Mouse (Mus musculus) brain, embryonic 18.5 days (tissue): ENCODE data around the gene Etv1.
"Not testable (repeated sequence)": the region's sequence is repeated elsewhere in the genome, so short reads cannot be mapped to it uniquely, and the experiment has no call there.

Experiments used
- DNase-seq: peaks from one replicate; pipeline ENCODE4 v3.0.0-alpha.2; 2012; ENCODE audit warnings: low read depth, low spot score

Gene Etv1

DNA sequence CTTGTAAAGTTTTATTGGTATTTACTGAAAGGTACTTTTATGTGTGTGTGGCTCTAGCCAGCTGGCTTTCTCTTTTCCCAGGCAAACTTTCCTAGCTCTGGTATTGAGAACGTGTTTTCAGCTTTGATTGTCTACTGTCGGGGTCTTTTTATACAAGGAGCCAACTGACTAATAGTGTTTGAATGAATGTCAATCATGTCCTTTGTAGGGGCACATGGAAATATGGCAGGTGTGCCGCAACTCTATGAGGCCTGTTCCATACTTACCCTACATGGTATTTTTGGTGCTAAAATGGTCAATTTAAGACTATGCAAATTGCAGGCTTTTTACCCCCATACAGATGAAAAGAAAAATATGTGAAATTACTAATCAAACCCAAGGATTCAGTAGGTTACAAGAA lies 37.1 kb downstream of the Etv1 start:
- DNase-seq, result no peak

DNA sequence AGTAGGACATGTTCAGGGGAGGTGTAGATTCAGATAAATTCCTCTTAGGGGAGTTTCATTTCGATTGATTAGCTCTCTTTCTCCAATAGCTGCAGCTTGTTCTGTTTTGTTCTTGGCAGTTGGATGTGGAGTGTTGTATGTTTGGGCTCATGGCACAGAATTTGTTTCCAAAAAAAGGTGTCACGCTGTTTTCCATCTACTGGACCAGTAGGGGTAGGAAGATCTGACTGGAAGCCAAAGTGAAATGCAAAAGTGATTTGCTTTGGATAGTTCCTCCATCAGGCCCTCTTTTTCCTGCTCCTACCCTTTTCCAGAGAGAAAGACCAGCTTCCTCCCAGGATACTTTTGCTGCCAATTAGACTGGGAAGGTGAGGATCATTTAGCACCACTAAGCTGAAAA lies 39.1 kb downstream of the Etv1 start:
- no peak for DNase-seq

DNA sequence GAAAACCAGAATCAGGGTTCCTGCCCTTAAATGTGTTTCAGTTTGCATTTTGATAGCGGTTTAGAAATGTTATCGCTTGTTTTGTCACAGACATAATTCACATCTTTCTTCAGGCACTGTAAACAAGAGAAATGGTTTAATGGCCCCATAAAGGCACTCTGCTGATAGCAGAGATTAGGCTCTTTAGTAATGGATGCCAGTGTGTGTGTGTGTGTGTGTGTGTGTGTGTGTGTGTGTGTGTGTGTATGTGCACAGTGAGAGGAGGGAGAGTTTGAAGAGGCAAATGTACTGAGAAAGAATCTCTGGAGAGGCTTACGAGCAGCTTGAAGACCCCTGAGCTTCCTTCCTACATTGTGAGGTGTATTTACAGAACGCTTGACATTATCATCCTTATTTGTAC lies 41.5 kb downstream of the Etv1 start:
- no peak for DNase-seq

DNA sequence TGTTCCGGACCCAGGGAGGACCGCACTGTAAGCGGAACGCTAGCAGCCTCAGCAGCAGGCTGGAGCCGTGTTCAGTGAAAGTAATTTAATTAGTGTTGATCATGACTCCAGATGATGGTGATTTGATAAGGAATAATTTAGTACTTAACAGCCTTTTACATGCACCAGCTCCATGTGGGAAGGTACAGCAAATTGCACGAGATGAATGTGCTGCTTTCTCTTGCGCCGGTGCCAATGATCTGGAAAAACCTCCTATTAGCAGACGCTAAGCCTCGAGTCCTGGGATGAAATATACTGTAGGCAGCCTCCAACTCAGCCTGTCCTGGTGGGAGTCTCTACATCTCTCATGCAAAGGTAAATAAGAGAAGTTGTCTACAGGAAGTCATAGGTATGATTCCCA lies 45.2 kb downstream of the Etv1 start:
- DNase-seq, result no peak

DNA sequence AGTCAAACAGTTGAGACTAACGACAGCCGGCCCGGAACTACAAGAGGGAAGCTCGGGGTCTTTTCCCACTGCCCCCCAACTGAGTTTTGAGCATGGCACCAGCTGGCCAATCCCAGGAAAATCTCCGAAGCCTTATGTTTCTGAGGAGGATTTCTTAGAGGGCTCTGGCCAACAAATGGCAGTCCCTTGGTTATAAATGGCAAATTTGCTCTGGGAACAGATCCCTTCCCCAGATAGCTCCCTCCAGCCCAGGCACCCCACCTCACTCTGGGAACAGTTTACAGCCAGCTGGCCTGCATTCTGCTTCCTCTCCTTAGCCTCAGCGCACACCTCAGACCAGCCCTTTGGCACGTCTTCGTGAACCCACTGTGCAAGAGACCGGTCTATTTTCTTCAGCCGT lies 53.8 kb downstream of the Etv1 start:
- no peak for DNase-seq

DNA sequence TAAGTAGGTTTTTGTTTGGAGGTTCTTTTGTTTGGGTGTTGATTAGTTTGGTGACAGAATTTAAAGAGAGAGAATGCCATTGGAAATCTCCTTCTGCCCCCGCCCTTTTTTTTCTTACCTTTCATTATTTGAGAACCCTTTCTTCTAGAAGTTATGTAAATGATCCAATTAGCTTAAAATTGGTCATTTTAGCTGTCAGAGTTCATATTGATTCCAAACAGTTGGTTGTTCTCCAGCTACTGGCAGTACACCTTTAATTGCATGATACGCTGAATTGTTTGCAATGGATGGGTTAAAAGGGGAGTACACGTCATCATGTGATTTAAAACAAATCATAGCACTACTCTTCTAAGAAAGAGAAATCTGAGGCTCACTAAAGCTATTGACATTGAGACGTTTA lies 55.4 kb downstream of the Etv1 start:
- no peak for DNase-seq

DNA sequence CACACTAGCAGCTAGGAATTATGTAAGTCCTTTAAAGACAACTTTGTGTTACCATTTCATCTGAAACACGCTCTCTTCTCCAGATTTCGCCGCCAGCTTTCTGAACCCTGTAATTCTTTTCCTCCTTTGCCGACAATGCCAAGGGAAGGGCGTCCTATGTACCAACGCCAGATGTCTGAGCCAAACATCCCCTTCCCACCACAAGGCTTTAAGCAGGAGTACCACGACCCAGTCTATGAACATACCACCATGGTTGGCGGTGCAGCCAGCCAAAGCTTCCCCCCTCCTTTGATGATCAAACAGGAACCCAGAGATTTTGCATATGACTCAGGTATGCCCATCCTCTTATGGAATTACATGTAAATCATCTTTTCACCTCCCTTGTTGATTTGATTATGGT lies 55.8 kb downstream of the Etv1 start:
- not testable (repeated sequence) for DNase-seq

DNA sequence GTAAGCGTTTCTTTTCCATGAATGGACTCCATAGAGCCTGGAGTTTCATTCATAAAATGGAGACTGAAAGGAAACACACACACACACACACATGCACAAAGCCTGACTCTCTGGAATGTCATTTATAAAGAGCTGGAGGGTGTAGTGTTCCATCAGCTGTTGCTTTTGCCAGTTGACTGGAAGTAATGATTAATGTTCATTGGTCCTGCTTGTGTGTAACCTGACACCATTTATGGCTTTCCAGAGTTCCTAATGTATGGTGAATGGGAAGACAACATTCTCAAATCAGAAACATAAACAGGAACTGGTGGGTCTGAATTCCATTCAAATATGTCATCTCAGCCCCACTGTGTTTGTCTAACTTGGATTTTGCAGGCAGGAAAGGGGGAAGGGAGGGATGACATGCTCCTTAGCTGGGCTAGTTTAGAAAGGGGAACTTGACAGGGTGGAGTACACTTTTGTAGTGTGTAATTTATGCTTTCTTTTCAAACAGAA lies 64.7 kb downstream of the Etv1 start:
- DNase-seq, result no peak

DNA sequence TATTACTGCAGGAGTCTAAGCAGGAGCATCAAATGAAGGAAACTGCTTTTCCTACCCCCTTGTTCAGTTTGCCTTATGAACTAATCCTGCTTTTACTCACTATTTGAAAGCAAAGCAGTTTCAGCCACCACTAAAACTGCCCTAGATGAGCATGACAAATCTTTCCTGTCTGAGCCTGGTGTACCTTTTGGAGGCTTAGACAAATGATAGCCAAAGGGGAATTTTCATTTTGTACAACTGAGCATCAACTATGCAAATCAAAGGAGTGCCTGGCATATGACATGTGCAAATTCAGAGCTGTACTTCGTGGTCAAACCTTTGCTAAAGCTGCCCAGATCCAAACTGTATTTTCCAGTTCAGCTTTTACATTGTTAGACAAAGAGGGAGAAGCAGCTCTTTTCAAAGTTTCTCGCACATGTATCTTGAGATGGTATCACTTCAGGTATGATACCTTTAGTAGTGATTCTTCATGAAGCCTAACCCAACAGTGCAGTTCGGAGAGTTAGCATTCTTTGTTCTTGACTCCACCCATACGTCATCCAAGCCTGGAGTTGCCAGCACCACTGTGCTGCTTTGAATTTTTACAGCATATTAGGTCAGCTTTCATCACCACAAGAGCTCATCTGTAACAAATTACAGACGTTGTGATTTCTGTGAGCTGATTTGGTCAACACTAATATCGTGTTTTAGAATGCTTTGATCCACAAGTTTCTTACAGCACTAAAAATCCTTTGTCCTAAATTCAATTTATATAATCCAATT lies 68.5 kb downstream of the Etv1 start:
- DNase-seq, result no peak

DNA sequence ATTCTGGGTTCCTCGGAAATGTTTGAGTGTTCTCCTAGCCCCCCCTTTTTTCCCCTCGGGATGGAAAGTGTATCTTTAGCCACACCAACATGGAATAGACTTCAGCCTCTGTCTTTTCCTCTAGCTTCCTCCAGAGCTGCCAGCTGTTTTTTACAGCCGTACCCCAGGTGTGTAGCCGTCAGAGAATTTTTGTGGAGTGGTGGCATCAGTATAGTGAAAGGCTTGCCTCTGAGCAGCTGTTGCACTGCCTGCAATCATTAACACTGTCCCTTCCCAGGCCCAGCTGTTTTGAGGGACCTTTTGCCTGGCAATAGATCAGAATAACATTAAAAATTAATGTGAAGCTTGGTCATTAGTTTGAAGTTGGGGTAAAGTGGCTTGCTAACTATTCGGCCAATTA lies 70.8 kb downstream of the Etv1 start:
- no peak for DNase-seq

DNA sequence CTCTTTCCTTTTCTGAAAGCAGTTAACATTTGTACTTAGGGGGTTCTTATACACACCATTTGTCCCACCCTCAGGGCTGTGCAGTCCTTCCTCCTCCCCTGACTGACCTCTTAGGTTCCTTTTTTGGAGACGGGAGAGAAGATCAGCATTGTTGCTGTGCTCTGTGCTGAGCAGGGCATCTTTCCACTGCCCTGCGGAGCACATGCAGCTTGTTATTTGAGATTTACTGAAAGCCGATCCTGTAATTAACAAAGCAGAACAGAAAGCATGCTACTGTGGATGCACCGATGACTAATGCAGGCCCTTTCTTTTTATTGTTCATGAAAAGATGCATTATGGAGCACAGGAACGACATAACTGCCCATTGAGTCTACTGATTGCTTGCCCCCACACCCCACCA lies 75.1 kb downstream of the Etv1 start:
- DNase-seq, result no peak

DNA sequence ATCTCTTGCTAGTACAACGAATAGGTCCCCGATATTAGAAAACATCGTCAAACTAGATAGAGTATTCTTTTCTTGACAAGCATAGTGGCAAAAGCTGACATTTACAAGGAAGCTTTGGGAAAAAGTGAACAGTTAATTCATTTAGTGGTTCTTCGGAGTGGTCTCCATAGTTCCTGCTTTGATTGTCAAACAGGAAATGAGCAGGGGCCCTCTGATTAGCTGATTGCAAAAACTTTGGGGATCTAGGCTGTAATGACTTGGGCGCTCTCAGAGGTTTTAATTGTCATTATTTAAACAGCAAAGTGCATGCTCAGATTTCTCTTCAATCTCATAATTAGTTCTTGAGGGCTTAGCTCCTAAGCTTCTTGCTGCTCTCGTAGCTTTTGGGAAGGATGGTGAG lies 75.6 kb downstream of the Etv1 start:
- no peak for DNase-seq

DNA sequence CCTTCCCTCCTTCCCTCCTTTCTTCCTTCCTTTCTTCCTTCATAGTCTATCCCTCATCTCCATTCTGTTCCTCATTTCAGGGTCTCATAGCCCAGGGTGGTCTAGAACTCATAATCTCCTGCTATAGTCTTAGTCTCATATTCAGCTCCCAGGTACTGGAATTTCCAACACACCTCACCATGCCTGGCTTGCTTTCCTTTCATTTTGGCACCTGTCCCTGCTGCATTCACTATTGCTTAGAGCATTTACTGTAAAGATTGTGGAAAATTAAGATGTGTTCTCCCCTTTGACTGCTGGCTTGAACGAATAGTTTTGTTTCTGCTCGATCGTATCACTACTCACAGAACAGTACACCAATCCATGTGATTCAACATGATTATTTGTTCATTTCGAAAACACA lies 80.5 kb downstream of the Etv1 start:
- DNase-seq, result no peak

DNA sequence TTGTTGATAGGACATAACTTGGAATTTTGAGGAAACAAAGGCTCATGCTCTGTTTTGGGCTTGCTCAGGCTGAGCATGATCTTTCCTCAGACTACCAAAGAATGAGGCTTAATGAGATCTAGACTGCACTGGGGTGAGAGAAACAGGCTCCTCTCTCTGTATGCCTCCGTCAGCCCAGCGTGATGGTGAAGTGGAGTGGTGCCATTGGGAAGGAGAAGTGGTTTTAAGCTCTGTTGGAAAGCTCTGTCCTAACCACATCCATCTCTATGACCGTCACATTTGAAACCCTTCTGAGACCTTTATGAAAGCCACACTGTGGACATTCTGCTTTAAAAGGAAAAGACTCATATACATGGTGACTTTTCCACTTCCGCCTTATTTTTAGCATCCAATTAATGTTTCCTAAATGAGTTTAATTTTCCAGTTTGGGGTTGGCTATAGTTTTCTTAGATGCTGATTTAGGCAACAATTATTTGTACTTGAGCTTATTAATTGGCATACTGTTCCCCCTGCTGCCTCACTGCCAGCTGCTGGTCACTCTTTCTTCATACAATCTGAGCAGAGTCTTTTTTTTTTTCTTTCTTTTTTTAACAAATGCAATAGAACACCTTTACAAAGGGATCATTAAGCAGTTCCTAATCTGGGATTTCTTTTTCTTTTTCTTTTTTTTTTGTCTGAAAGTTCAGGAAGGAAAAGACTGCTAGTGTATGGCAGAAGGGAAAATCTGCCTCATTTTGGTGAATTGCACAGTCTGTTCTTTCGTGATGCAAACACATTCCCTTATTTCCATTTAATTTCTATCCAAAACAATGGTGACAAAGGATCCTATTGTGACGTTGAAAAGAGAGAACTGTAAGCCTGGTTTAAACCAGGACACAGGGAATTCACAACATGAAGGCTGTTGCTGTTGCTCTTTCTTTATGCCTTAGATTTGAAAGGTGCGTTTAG lies 81.3 kb downstream of the Etv1 start:
- DNase-seq, result no peak

DNA sequence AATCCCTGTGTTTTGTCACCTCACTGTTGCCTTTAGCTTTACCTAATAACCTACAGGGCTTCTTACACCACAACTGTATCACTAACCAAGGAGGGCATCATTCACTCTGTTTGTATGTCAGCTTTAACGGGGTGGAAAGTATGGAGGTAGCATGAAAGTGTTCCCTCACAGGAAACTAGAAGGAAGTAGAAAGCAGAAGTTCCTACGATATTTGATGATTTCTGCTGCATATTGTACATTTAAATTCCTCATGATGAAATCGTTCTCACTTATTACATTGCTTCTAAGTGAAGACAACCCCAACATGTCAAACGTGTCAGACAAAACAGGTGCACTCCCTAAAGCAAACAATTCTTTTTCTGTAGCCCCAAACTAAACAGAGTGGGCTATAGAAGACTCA lies 84.2 kb downstream of the Etv1 start:
- no peak for DNase-seq

DNA sequence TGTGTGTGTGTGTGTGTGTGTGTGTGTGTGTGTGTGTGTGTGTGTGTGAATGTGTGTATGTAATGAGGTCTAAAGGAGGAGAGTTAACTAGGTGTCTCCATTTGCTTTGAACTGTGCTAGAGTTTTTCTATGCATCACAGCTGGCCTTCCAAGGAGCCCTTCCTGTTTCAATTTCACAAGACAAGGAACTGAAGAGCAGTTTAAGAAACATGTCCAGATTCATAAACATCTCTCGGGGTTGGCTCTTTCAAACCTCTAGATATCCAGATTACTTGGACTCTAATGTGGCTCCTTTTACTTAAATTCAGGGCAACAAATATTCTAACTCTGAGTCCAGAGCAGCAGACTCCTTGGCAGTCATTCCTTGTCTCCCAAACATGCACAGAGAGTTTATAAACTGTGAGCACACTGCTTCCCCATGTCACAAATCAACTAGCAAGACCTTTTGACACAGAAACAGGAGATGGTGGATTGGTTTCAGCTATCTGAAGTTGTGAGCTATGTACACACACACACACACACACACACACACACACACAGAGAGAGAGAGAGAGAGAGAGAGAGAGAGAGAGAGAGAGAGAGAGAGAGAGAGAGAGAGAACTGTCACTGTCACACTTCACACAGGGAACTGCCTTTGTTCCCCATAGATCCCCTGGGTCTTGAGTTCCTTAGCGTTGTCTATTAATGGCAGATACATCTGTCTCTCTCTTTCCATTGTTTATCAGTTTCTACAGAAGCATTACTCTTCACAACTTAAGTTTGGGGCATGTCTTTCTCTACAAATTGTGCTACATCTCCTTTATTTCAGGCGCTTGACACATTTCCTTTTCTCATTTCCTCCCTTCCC lies 85.0 kb downstream of the Etv1 start:
- DNase-seq, result no peak

DNA sequence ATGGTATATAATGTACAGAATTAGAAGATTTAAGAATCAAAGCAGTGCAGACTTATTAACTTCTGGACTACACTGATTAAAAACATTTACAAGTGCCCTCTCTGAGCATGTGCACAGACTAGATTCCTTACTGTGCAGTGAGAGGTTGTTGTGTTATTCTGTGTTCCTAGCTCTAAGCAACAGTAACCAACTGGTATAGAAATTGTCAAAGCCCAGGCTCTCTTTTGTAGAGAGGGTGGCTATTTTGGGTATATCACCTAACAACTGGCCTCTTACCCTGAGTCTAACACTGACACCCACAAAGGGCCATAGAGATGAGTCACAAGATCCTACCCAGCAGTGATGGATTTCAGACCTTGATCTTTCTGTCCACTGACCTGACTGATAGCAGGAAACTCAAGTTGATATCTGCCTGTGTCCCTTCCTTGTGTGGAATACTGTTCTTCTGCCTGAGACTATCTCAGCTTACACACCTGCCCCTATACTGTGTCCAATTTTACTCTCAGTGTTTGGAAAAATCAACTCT lies 95.4 kb downstream of the Etv1 start:
- no peak for DNase-seq

DNA sequence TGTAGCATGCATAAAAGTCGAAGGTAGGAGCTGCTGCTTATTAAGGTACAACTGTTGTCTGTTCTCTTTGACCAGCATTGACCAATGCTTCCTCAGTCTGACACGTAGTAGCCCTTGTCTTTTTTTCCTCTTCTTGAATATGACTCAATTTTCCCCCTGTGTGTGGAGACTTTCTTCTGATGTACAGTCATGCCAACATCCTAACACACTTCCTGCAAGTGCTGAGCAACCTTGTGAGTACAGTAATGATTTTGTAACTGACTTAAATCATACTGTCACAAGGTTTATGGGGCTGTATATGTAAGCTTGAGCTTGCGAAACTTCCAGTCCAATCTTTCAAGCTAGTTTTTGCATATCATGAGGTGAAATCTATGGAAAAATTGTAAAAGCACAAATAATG lies 125.3 kb downstream of the Etv1 start:
- DNase-seq, result no peak

DNA sequence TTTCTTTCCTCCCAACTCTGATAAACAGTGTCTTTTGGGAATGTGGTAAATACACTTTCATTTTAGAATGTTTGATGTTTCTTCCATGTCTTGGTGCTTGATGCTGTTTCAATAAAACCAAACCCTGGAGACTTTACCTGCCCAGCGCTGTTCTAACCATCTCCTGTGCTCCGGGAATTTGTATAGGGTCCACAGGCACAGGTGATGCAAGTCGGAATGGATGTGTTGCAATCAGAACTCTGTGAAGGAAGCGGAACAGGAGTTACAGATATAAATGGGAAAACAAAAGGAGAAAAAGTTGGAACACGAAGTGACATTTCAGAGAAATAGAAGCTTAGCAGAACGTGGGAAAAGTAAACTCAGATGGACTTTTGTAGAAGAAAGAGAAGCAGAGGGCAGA lies 127.1 kb downstream of the Etv1 start:
- no peak for DNase-seq

DNA sequence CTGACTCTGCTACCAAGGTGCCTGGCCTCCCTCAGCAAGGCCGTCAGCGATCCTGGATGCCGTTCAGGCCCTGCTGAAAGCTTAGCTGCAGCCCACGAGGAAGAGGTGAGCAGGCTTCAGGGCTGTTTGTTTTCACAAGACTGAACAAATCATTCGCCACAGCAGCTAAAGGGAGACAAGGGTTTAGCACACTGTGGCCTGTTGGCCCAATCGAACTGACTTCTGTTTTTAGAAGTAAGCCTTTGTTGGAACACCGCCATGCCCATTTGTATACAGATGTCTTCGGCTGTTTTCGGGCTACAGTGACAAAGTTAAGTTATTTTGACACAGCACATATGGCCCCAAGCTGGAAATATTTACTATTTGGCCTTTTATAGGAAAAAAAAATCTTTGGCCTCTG lies 127.6 kb downstream of the Etv1 start:
- DNase-seq, result no peak

DNA sequence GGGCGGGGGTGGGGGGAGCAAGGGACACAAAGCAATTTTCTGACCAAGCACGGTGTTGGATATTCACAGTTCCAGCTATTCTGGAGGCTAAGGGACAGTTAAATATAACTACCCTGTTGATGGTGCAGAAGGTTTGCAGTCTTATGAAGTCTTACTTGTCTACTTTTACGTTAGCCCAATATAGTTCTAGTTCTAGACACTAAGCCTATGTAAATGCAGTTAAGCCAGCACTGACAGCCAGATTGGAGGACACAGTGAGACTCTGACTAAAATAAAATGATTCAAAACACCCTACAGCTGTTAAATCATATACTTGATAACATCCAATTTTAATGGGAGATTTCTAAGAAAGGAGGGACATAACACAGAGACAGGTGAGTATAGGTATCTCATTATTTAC lies 129.8 kb downstream of the Etv1 start:
- DNase-seq, result no peak
